Mouse (Mus musculus): Measurements from ENCODE around the gene Prg3. TPM values are rescaled to one million over a fixed set of nuclear protein-coding genes. Genes with fewer than 3 reads are reported as not detected.

The Prg3 gene
- polyA plus RNA-seq, 1 experiment from 2014 or later = not detected

GRCm38 (mm10) chr2:85002575-85002974 is 14.6 kb downstream of the Prg3 start:
- no peak for ATAC-seq (ENCODE audit: low FRiP score)
- H3K4me3 ChIP-seq (replicated peaks) = no peak overlapping the region
- WGBS = 81% methylated on average over 8 of the region's 8 CpGs
- H3K27ac ChIP-seq = no peak overlapping the region
- H3K4me1 ChIP-seq = no peaks in the 10 kb centered on the region
- no peak overlapping the region for H3K4me2 ChIP-seq
- H3K36me3 ChIP-seq (replicated peaks) = no peaks in the 10 kb centered on the region
- no peaks in the 10 kb centered on the region for H3K9me3 ChIP-seq
- no peaks in the 10 kb centered on the region for H3K27me3 ChIP-seq
- no peak overlapping the region for H3K9ac ChIP-seq

GRCm38 (mm10) chr2:85004341-85004740 is 16.3 kb downstream of the Prg3 start:
- no peak overlapping the region for H3K9ac ChIP-seq
- H3K27me3 ChIP-seq = no peaks in the 10 kb centered on the region
- no peak overlapping the region for H3K4me3 ChIP-seq (replicated peaks)
- 87% methylated on average over 4 of the region's 4 CpGs for WGBS
- no peak overlapping the region for H3K4me2 ChIP-seq
- no peaks in the 10 kb centered on the region for H3K9me3 ChIP-seq
- no peak for ATAC-seq (ENCODE audit: low FRiP score)
- H3K4me1 ChIP-seq = no peaks in the 10 kb centered on the region
- no peak overlapping the region for H3K27ac ChIP-seq
- H3K36me3 ChIP-seq (replicated peaks) = no peaks in the 10 kb centered on the region

- no peaks in the 10 kb centered on the region for H3K9me3 ChIP-seq
- 81% methylated on average over 7 of the region's 7 CpGs for WGBS
Measured at GRCm38 (mm10) chr2:85006600-85006999, 18.6 kb downstream of the Prg3 start.

GRCm38 (mm10) chr2:85007729-85008128 is 19.7 kb downstream of the Prg3 start:
- no peak overlapping the region for H3K4me2 ChIP-seq
- ATAC-seq (ENCODE audit: low FRiP score) = no peak
- WGBS = 20% methylated on average over 4 of the region's 4 CpGs
- no peaks in the 10 kb centered on the region for H3K36me3 ChIP-seq (replicated peaks)
- H3K27ac ChIP-seq = no peak overlapping the region
- no peaks in the 10 kb centered on the region for H3K4me1 ChIP-seq
- no peak overlapping the region for H3K9ac ChIP-seq
- H3K9me3 ChIP-seq = no peaks in the 10 kb centered on the region
- no peaks in the 10 kb centered on the region for H3K27me3 ChIP-seq
- H3K4me3 ChIP-seq (replicated peaks) = no peak overlapping the region

More at GRCm38 (mm10) chr2:85006600-85006999, 18.6 kb downstream of the Prg3 start:
- no peak overlapping the region for H3K4me3 ChIP-seq (replicated peaks)
- no peaks in the 10 kb centered on the region for H3K36me3 ChIP-seq (replicated peaks)
- no peak for ATAC-seq (ENCODE audit: low FRiP score)
- no peaks in the 10 kb centered on the region for H3K27me3 ChIP-seq
- H3K9ac ChIP-seq = no peak overlapping the region
- no peaks in the 10 kb centered on the region for H3K4me1 ChIP-seq
- H3K4me2 ChIP-seq = no peak overlapping the region
- H3K27ac ChIP-seq = no peak overlapping the region

- H3K27ac ChIP-seq = no peak overlapping the region
- no peak overlapping the region for H3K4me3 ChIP-seq (replicated peaks)
- H3K4me2 ChIP-seq = no peak overlapping the region
- H3K36me3 ChIP-seq (replicated peaks) = no peaks in the 10 kb centered on the region
- H3K27me3 ChIP-seq = no peaks in the 10 kb centered on the region
- WGBS = 79% methylated on average over 2 of the region's 2 CpGs
- no peaks in the 10 kb centered on the region for H3K4me1 ChIP-seq
- no peaks in the 10 kb centered on the region for H3K9me3 ChIP-seq
- no peak overlapping the region for H3K9ac ChIP-seq
- ATAC-seq (ENCODE audit: low FRiP score) = no peak
Measured at GRCm38 (mm10) chr2:85009212-85009611, 21.2 kb downstream of the Prg3 start.

GRCm38 (mm10) chr2:85011906-85012604 is 24.0 kb downstream of the Prg3 start:
- Histone ChIP-seq H3K36me3 (replicated peaks) (no peaks in the 10 kb centered on the region), H3K27me3 (no peaks in the 10 kb centered on the region), H3K4me3 (replicated peaks) (no peak overlapping the region), H3K9ac (no peak overlapping the region), H3K27ac (no peak overlapping the region), H3K9me3 (no peaks in the 10 kb centered on the region), H3K4me1 (no peaks in the 10 kb centered on the region), H3K4me2 (no peak overlapping the region)
- 81% methylated on average over 9 of the region's 9 CpGs for WGBS
- no peak for ATAC-seq (ENCODE audit: low FRiP score)

- 83% methylated on average over 14 of the region's 14 CpGs for WGBS
- ATAC-seq (ENCODE audit: low FRiP score) = no peak
- Histone ChIP-seq H3K4me3 (replicated peaks) (no peak overlapping the region), H3K27ac (no peak overlapping the region), H3K4me2 (no peak overlapping the region), H3K9ac (no peak overlapping the region), H3K27me3 (no peaks in the 10 kb centered on the region), H3K36me3 (replicated peaks) (no peaks in the 10 kb centered on the region), H3K9me3 (no peaks in the 10 kb centered on the region), H3K4me1 (no peaks in the 10 kb centered on the region)
Measured at GRCm38 (mm10) chr2:85012679-85013078, 24.7 kb downstream of the Prg3 start.

GRCm38 (mm10) chr2:85013826-85014587 is 26.0 kb downstream of the Prg3 start:
- ATAC-seq (ENCODE audit: low FRiP score) = no peak
- Histone ChIP-seq H3K27me3 (no peaks in the 10 kb centered on the region), H3K9me3 (no peaks in the 10 kb centered on the region), H3K36me3 (replicated peaks) (no peaks in the 10 kb centered on the region), H3K4me3 (replicated peaks) (no peak overlapping the region), H3K27ac (no peak overlapping the region), H3K4me1 (no peaks in the 10 kb centered on the region), H3K4me2 (no peak overlapping the region), H3K9ac (no peak overlapping the region)
- 84% methylated on average over 5 of the region's 5 CpGs for WGBS

GRCm38 (mm10) chr2:85014588-85014982 is 26.6 kb downstream of the Prg3 start:
- Histone ChIP-seq H3K9ac (no peak overlapping the region), H3K4me1 (no peaks in the 10 kb centered on the region), H3K27me3 (no peaks in the 10 kb centered on the region), H3K4me2 (no peak overlapping the region), H3K9me3 (no peaks in the 10 kb centered on the region), H3K27ac (no peak overlapping the region), H3K4me3 (replicated peaks) (no peak overlapping the region), H3K36me3 (replicated peaks) (no peaks in the 10 kb centered on the region)
- WGBS = 70% methylated on average over 3 of the region's 3 CpGs
- ATAC-seq (ENCODE audit: low FRiP score) = no peak

- Histone ChIP-seq H3K9ac (no peak overlapping the region), H3K36me3 (replicated peaks) (no peaks in the 10 kb centered on the region), H3K4me3 (replicated peaks) (no peak overlapping the region), H3K27ac (no peak overlapping the region), H3K27me3 (no peaks in the 10 kb centered on the region), H3K9me3 (no peaks in the 10 kb centered on the region), H3K4me2 (no peak overlapping the region), H3K4me1 (no peaks in the 10 kb centered on the region)
- whole genome bisulfite sequencing = 21% methylated on average over 4 of the region's 4 CpGs
- ATAC-seq (ENCODE audit: low FRiP score) = no peak
Measured at GRCm38 (mm10) chr2:85022043-85022442, 34.0 kb downstream of the Prg3 start.

- Histone ChIP-seq H3K4me2 (no peak overlapping the region), H3K9ac (no peak overlapping the region), H3K27ac (no peak overlapping the region), H3K4me3 (replicated peaks) (no peak overlapping the region), H3K4me1 (no peaks in the 10 kb centered on the region), H3K36me3 (replicated peaks) (no peaks in the 10 kb centered on the region), H3K27me3 (no peaks in the 10 kb centered on the region), H3K9me3 (no peaks in the 10 kb centered on the region)
- ATAC-seq (ENCODE audit: low FRiP score) = no peak
- WGBS = 91% methylated on average over 3 of the region's 3 CpGs
Measured at GRCm38 (mm10) chr2:85026178-85026577, 38.2 kb downstream of the Prg3 start.

- Histone ChIP-seq H3K4me2 (no peak overlapping the region), H3K36me3 (replicated peaks) (no peaks in the 10 kb centered on the region), H3K4me3 (replicated peaks) (no peak overlapping the region), H3K9me3 (no peaks in the 10 kb centered on the region), H3K4me1 (no peaks in the 10 kb centered on the region), H3K27me3 (no peaks in the 10 kb centered on the region), H3K27ac (no peak overlapping the region), H3K9ac (no peak overlapping the region)
- 79% methylated on average over 5 of the region's 5 CpGs for WGBS
- ATAC-seq (ENCODE audit: low FRiP score) = no peak
Measured at GRCm38 (mm10) chr2:85027281-85027680, 39.3 kb downstream of the Prg3 start.

- Histone ChIP-seq H3K27ac (no peak overlapping the region), H3K4me1 (no peaks in the 10 kb centered on the region), H3K9ac (no peak overlapping the region), H3K4me2 (no peak overlapping the region), H3K9me3 (no peaks in the 10 kb centered on the region), H3K36me3 (replicated peaks) (no peaks in the 10 kb centered on the region), H3K4me3 (replicated peaks) (no peak overlapping the region), H3K27me3 (peaks cover 3% of the 10 kb centered on the region; the same call in 1 of the 2 replicates)
- WGBS = 71% methylated on average over 6 of the region's 6 CpGs
- no peak for ATAC-seq (ENCODE audit: low FRiP score)
Measured at GRCm38 (mm10) chr2:85029897-85030296, 41.9 kb downstream of the Prg3 start.

All from forebrain, embryonic 12.5 days (tissue).